Mouse (Mus musculus) intestine, embryonic 14.5 days (tissue): Measurements from ENCODE around the gene Ell. TPM values are rescaled to one million over a fixed set of nuclear protein-coding genes. Genes with fewer than 3 reads are reported as not detected.
A peak's percentile ranks its signal among the peaks of the same experiment; 100 is the strongest.

Experiments
- ATAC-seq: fragments of 200-750 bp; cut with Nextera tagmentation; replicated peaks from 2 replicates; pipeline ENCODE4 v1.8.0; 2017; ENCODE audit warnings: low read depth, moderate number of reproducible peaks, moderate TSS enrichment, moderate library complexity; ENCODE audit not compliant: low FRiP score, low TSS enrichment
- DNase-seq: peaks from one replicate; pipeline ENCODE4 v3.0.0-alpha.2; 2018; ENCODE audit warnings: low spot score
- H3K27ac ChIP-seq: fragments of 300-500 bp; sonication (generic); 2 replicates; pipeline ENCODE4 v1.5.1; 2014; ENCODE audit warnings: low read depth, mild to moderate bottlenecking, control low read depth
- H3K27me3 ChIP-seq: fragments of 300-500 bp; sonication (generic); replicated peaks from 2 replicates; pipeline ENCODE4 v1.6.1; 2014; ENCODE audit warnings: low read length, control low read depth; ENCODE audit not compliant: control insufficient read depth, insufficient read depth
- H3K36me3 ChIP-seq: fragments of 300-500 bp; sonication (generic); 2 replicates; pipeline ENCODE4 v1.6.1; 2014; ENCODE audit warnings: low read length, control low read depth; ENCODE audit not compliant: control insufficient read depth, insufficient read depth
- H3K4me1 ChIP-seq: fragments of 300-500 bp; sonication (generic); replicated peaks from 2 replicates; pipeline ENCODE4 v1.6.1; 2014; ENCODE audit warnings: low read length, control low read depth, mixed read lengths; ENCODE audit not compliant: control insufficient read depth, insufficient read depth
- H3K4me2 ChIP-seq: fragments of 300-500 bp; sonication (generic); 2 replicates; pipeline ENCODE4 v1.6.1; 2014; ENCODE audit warnings: low read length
- H3K4me3 ChIP-seq: fragments of 300-500 bp; sonication (generic); 2 replicates; pipeline ENCODE4 v1.5.1; 2014; ENCODE audit warnings: low read depth, low read length, control low read depth, mixed read lengths
- H3K9ac ChIP-seq: fragments of 300-500 bp; sonication (generic); 2 replicates; pipeline ENCODE4 v1.6.1; 2014; ENCODE audit warnings: mild to moderate bottlenecking, low read length
- H3K9me3 ChIP-seq: fragments of 300-500 bp; sonication (generic); 2 replicates; pipeline ENCODE4 v1.6.1; 2016; ENCODE audit warnings: low read length, control low read depth; ENCODE audit not compliant: control insufficient read depth
- WGBS: fragments of 180-500 bp; shearing (Covaris S2); extraction: QIAGEN DNeasy Blood & Tissue Kit; methylation state at CpG from one replicate; pipeline ENCODE4 v1.1.7; 2014; 5-methylcytosine and 5-hydroxymethylcytosine counted together
- polyA plus RNA-seq: library from polyadenylated mRNA; unstranded; fragments of >200 nt; fragmentation: Nextera tagmentation; extraction: Ambion mirVana; gene quantifications from 2 replicates; pipeline ENCODE4 v1.2.1, GENCODE M21; 2014

Gene Ell
- polyA plus RNA-seq, 1 experiment from 2014 or later = 16.6 TPM

GRCm38 (mm10) chr8:70593961-70594609, 54.8 kb downstream of the Ell start, which contains the start of gene Isyna1:
TSS of gene Isyna1 (plus strand) at chr8:70594373.
- Histone ChIP-seq H3K36me3 (peaks cover 34% of the 10 kb centered on the region), H3K4me2 (peak within 1 kb of the TSS; percentile 89), H3K4me1 (peaks cover 36% of the 10 kb centered on the region), H3K9me3 (no peaks in the 10 kb centered on the region), H3K27me3 (no peaks in the 10 kb centered on the region), H3K9ac (peak within 1 kb of the TSS; percentile 65), H3K4me3 (peak within 1 kb of the TSS; percentile 66), H3K27ac (peak within 1 kb of the TSS; percentile 83)
- DNase-seq = peak; percentile 94
- peak; percentile 90 for ATAC-seq
- under 1% methylated on average over 40 of the region's 40 CpGs for WGBS

GRCm38 (mm10) chr8:70594621-70595564, 55.6 kb downstream of the Ell start:
- Histone ChIP-seq H3K9me3 (no peaks in the 10 kb centered on the region), H3K4me2 (peak overlapping the region; percentile 89), H3K4me1 (peaks cover 40% of the 10 kb centered on the region), H3K4me3 (peak overlapping the region; percentile 66), H3K27me3 (no peaks in the 10 kb centered on the region), H3K27ac (peak overlapping the region; percentile 83; the same call in 1 of the 2 replicates), H3K9ac (peak overlapping the region; percentile 65), H3K36me3 (peaks cover 30% of the 10 kb centered on the region)
- DNase-seq = no peak
- peak; percentile 33 for ATAC-seq
- WGBS = 10% methylated on average over 81 of the region's 82 CpGs

GRCm38 (mm10) chr8:70595811-70596210, 56.6 kb downstream of the Ell start:
- Histone ChIP-seq H3K4me3 (no peak overlapping the region), H3K9ac (no peak overlapping the region), H3K36me3 (peaks cover 22% of the 10 kb centered on the region), H3K4me1 (peaks cover 49% of the 10 kb centered on the region), H3K27me3 (no peaks in the 10 kb centered on the region), H3K4me2 (no peak overlapping the region; the same call in 1 of the 2 replicates), H3K27ac (no peak overlapping the region), H3K9me3 (no peaks in the 10 kb centered on the region)
- 94% methylated on average over 12 of the region's 12 CpGs for WGBS
- ATAC-seq = no peak
- DNase-seq = no peak

- Histone ChIP-seq H3K27me3 (no peaks in the 10 kb centered on the region), H3K4me3 (no peak overlapping the region), H3K4me1 (peaks cover 53% of the 10 kb centered on the region), H3K9ac (no peak overlapping the region), H3K9me3 (no peaks in the 10 kb centered on the region), H3K4me2 (no peak overlapping the region), H3K27ac (no peak overlapping the region), H3K36me3 (peaks cover 21% of the 10 kb centered on the region)
- DNase-seq (no peak), ATAC-seq (no peak)
- WGBS = 95% methylated on average over 18 of the region's 18 CpGs
Observed at GRCm38 (mm10) chr8:70596216-70596615, 57.0 kb downstream of the Ell start.

GRCm38 (mm10) chr8:70596775-70597416, 57.6 kb downstream of the Ell start:
- ATAC-seq = no peak
- peak; percentile 66 for DNase-seq
- peaks cover 15% of the 10 kb centered on the region for H3K36me3 ChIP-seq
- no peaks in the 10 kb centered on the region for H3K27me3 ChIP-seq
- WGBS = 88% methylated on average over 17 of the region's 17 CpGs
- peak overlapping the region; percentile 67 for H3K4me2 ChIP-seq
- H3K4me1 ChIP-seq = peaks cover 56% of the 10 kb centered on the region
- H3K4me3 ChIP-seq = no peak overlapping the region
- H3K9me3 ChIP-seq = no peaks in the 10 kb centered on the region
- H3K27ac ChIP-seq = no peak overlapping the region
- no peak overlapping the region for H3K9ac ChIP-seq

- Histone ChIP-seq H3K9ac (peak overlapping the region; percentile 55), H3K4me3 (peak overlapping the region; percentile 34), H3K27ac (peak overlapping the region; percentile 22; the same call in 1 of the 2 replicates), H3K9me3 (no peaks in the 10 kb centered on the region), H3K36me3 (peaks cover 20% of the 10 kb centered on the region), H3K4me1 (peaks cover 56% of the 10 kb centered on the region), H3K27me3 (no peaks in the 10 kb centered on the region), H3K4me2 (peak overlapping the region; percentile 67)
- ATAC-seq = no peak
- 11% methylated on average over 65 of the region's 68 CpGs for WGBS
- peak; percentile 64 for DNase-seq
Observed at GRCm38 (mm10) chr8:70597417-70598272, 58.4 kb downstream of the Ell start.

- Histone ChIP-seq H3K4me3 (peak overlapping the region; percentile 34), H3K27ac (peak overlapping the region; percentile 22; the same call in 1 of the 2 replicates), H3K4me2 (peak overlapping the region; percentile 67), H3K9me3 (no peaks in the 10 kb centered on the region), H3K27me3 (no peaks in the 10 kb centered on the region), H3K9ac (peak overlapping the region; percentile 55), H3K4me1 (peaks cover 53% of the 10 kb centered on the region), H3K36me3 (peaks cover 21% of the 10 kb centered on the region)
- DNase-seq (peak; percentile 89), ATAC-seq (0 out of 2 replicates have a peak, but pooled peaks have one; percentile 1)
- WGBS = 2% methylated on average over 29 of the region's 29 CpGs
Observed at GRCm38 (mm10) chr8:70598283-70598682, 59.0 kb downstream of the Ell start.
